Mouse (Mus musculus) kidney, postnatal 0 days (tissue): ENCODE results near the gene Gpr143. TPM values are rescaled to one million over a fixed set of nuclear protein-coding genes. Genes with fewer than 3 reads are reported as not detected.

Experiments
- ATAC-seq: fragments of 200-750 bp; cut with Nextera tagmentation; replicated peaks from 2 replicates; pipeline ENCODE4 v1.8.0; 2017; ENCODE audit warnings: low read depth, moderate number of reproducible peaks, moderate TSS enrichment, moderate library complexity; ENCODE audit not compliant: low FRiP score
- DNase-seq: peaks from one replicate; pipeline ENCODE4 v3.0.0-alpha.2; 2016; ENCODE audit warnings: low spot score
- H3K27ac ChIP-seq: fragments of 300-500 bp; sonication (generic); 2 replicates; pipeline ENCODE4 v1.5.1; 2014; ENCODE audit warnings: mild to moderate bottlenecking
- H3K27me3 ChIP-seq: fragments of 300-500 bp; sonication (generic); 2 replicates; pipeline ENCODE4 v1.6.1; 2014; ENCODE audit warnings: low read length, mixed read lengths; ENCODE audit not compliant: insufficient read depth
- H3K36me3 ChIP-seq: fragments of 300-500 bp; sonication (generic); 2 replicates; pipeline ENCODE4 v1.6.1; 2014; ENCODE audit warnings: low read length, mixed read lengths; ENCODE audit not compliant: insufficient read depth
- H3K4me1 ChIP-seq: fragments of 300-500 bp; sonication (generic); replicated peaks from 2 replicates; pipeline ENCODE4 v1.6.1; 2014; ENCODE audit warnings: antibody characterized with exemption, low read length, mixed read lengths; ENCODE audit not compliant: insufficient read depth
- H3K4me2 ChIP-seq: fragments of 300-500 bp; sonication (generic); 2 replicates; pipeline ENCODE4 v1.6.1; 2014; ENCODE audit warnings: mild to moderate bottlenecking, low read length, moderate library complexity, mixed read lengths
- H3K4me3 ChIP-seq: fragments of 300-500 bp; sonication (generic); replicated peaks from 2 replicates; pipeline ENCODE4 v1.5.1; 2014; ENCODE audit warnings: low read depth, low read length
- H3K9ac ChIP-seq: fragments of 300-500 bp; sonication (generic); 2 replicates; pipeline ENCODE4 v1.6.1; 2014; ENCODE audit warnings: low read depth, low read length
- H3K9me3 ChIP-seq: fragments of 300-500 bp; sonication (generic); replicated peaks from 2 replicates; pipeline ENCODE4 v1.6.1; 2016; ENCODE audit warnings: low read length, inconsistent platforms, mixed read lengths
- CTCF ChIP-seq: IDR thresholded peaks from 2 replicates; pipeline ENCODE4 v1.5.1; 2016; ENCODE audit warnings: antibody characterized with exemption, low read depth, mild to moderate bottlenecking, moderate library complexity
- WGBS: fragments of 180-500 bp; shearing (Covaris S2); extraction: QIAGEN DNeasy Blood & Tissue Kit; methylation state at CpG from one replicate; pipeline ENCODE4 v1.1.7; 2014; 5-methylcytosine and 5-hydroxymethylcytosine counted together
- polyA plus RNA-seq: library from polyadenylated mRNA; unstranded; fragments of >200 nt; fragmentation: Nextera tagmentation; extraction: Ambion mirVana; gene quantifications from 2 replicates; pipeline ENCODE4 v1.2.1, GENCODE M21; 2015

The Gpr143 gene
- 0.09 and 0.32 TPM in 2 replicates for polyA plus RNA-seq

DNA sequence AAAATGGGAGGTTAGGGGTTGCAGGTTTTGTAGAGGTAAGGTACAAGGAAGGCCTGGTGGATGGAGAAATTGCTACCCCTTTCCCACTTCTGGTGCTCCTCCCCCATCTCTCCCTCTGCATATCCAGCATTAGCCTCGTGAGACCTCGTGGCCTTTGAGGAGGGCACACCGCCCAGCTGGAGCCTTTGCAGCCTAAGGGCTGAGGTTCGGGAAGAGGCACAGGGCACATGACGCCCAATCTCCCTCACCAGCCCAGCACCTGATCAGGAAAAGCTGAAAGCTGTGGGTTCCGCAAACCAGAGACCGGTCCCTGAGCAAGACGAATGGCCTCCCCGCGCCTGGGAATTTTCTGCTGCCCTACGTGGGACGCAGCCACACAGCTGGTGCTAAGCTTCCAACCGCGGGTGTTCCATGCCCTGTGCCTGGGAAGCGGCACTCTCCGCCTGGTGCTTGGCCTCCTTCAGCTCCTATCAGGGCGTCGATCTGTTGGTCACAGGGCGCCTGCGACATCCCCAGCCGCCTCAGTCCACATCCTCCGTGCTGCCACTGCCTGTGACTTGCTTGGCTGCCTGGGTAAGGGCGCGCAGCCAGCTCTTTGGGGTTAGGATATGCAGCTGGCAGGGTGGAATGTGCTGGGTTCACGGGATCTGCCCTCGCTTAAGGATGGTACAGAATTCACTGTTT is at the start of gene Gpr143:
Gene Gpr143 (plus strand): TSS at position 202 of the 684 bp plus-strand sequence.
- no peak for TF ChIP-seq CTCF
- Histone ChIP-seq H3K9me3 (no peaks in the 10 kb centered on the region), H3K27ac (no peak within 1 kb of the TSS), H3K4me3 (0 out of 2 replicates have a peak within 1 kb of the TSS, but pooled peaks have one; percentile 7), H3K9ac (0 out of 2 replicates have a peak within 1 kb of the TSS, but pooled peaks have one; percentile 23), H3K4me2 (peak within 1 kb of the TSS; percentile 49), H3K27me3 (no peaks in the 10 kb centered on the region), H3K36me3 (no peaks in the 10 kb centered on the region), H3K4me1 (no peaks in the 10 kb centered on the region)
- ATAC-seq (0 out of 2 replicates have a peak, but pooled peaks have one; percentile 21), DNase-seq (peak; percentile 6)
- WGBS: 25% methylated on average over 26 of the region's 26 CpGs

DNA sequence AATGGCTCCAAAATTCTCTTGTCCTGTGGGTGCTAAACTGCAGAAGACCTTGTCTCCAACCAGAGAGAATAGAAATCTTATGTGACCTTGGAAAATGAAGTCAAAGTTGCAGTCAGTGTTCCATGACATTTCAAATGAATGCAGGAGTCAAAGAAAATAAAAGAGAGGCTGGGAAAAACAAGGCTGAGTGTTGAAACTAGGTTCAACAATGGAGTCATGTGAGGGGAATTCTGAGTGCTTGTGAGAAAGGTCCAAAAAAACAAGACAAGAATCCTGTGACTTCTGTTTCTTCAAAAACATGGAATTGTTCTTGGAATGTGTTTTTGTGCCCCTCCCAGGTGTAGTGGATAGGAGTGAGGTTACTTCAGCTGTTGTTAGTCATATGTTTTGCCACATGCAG is 46.4 kb upstream of the Gpr143 start:
- DNase-seq (no peak), ATAC-seq (no peak)

DNA sequence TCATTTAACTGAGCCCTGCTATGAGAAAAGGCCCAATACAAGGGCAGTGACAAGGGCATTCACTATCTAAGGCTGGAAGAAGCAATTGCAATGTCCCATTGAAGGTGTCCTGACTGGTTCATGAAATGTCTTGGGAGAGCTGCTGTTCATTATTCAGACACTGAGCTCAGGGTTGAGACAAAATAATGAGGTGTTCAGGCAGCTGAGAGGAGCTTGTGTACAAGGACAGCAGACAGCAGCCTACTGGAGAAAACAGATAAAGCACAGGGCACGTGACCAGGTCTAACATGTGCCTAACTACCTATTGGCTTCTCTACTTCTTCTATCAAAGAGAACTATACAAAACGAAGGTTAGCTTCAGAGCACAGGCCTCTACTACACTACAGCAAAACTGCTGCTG is 43.5 kb upstream of the Gpr143 start:
- no peak overlapping the region for H3K4me2 ChIP-seq
- H3K27me3 ChIP-seq: no peaks in the 10 kb centered on the region
- no peak for ATAC-seq
- no peak overlapping the region for H3K9ac ChIP-seq
- no peak for TF ChIP-seq CTCF
- no peaks in the 10 kb centered on the region for H3K4me1 ChIP-seq
- no peaks in the 10 kb centered on the region for H3K9me3 ChIP-seq
- H3K27ac ChIP-seq: peak overlapping the region; percentile 27; the same call in 1 of the 2 replicates
- no peak overlapping the region for H3K4me3 ChIP-seq
- H3K36me3 ChIP-seq: no peaks in the 10 kb centered on the region
- 68% methylated on average over 2 of the region's 2 CpGs for WGBS
- DNase-seq: no peak

More for the DNA sequence above, 46.4 kb upstream of the Gpr143 start:
- H3K4me1 ChIP-seq: no peaks in the 10 kb centered on the region
- H3K36me3 ChIP-seq: no peaks in the 10 kb centered on the region
- no peak overlapping the region for H3K4me3 ChIP-seq
- no peaks in the 10 kb centered on the region for H3K27me3 ChIP-seq
- H3K27ac ChIP-seq: no peak overlapping the region
- no peaks in the 10 kb centered on the region for H3K9me3 ChIP-seq
- no peak for TF ChIP-seq CTCF
- no peak overlapping the region for H3K4me2 ChIP-seq
- no peak overlapping the region for H3K9ac ChIP-seq

DNA sequence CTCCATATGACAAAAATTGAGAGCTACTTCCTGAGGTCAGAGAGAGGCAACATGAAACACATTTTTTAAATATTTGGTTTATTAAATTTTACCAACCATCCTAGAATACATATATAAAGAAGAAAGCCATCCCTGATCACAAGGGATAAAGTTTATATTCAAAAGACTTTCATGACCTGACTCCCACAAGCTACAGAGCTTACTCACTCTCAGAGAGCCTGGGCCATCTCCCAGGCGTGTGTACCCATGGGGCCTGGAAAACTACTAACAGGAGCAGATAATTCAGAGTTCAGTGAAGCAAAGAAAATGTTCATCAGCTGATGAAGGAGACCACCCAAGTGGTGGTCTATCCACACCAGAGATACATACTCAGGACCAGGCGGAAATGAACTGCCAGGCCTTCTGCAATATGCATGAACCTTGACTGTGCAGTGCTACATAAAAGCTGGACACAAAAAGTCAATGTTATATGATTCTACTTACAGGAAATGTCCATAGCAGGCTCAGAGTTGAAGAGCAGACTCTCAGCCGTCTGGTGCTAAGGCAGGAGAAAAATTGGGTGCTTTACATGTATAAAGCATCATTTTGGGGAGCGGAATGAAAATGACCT is 42.9 kb upstream of the Gpr143 start:
- H3K4me3 ChIP-seq: no peak overlapping the region
- H3K4me1 ChIP-seq: no peaks in the 10 kb centered on the region
- 66% methylated on average over 4 of the region's 4 CpGs for WGBS
- H3K27me3 ChIP-seq: no peaks in the 10 kb centered on the region
- ATAC-seq (peak; percentile 40; the same call in 1 of the 2 replicates), DNase-seq (peak; percentile 22)
- H3K9me3 ChIP-seq: no peaks in the 10 kb centered on the region
- no peak for TF ChIP-seq CTCF
- H3K27ac ChIP-seq: no peak overlapping the region
- H3K4me2 ChIP-seq: no peak overlapping the region
- H3K9ac ChIP-seq: no peak overlapping the region
- no peaks in the 10 kb centered on the region for H3K36me3 ChIP-seq

DNA sequence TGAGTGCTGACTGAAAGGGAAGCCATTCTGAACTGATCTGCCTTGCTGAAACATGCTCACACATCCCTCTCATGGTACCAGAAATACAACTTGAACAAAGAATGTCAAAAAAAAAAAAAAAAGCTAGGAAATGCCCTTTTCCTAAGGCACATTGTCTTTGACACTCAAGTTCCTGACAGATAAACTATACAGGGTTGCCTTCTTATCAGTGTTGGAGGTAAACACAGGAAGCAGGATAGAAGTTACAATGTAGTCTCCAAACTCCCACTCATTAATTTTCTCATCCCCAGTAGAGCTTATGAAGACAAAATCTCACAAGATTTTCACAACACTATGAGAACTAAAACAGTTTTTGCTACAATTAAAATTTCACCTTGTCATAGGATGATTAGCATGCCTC is 38.1 kb upstream of the Gpr143 start:
- DNase-seq: no peak
- no peak for ATAC-seq
- H3K27ac ChIP-seq: no peak overlapping the region

DNA sequence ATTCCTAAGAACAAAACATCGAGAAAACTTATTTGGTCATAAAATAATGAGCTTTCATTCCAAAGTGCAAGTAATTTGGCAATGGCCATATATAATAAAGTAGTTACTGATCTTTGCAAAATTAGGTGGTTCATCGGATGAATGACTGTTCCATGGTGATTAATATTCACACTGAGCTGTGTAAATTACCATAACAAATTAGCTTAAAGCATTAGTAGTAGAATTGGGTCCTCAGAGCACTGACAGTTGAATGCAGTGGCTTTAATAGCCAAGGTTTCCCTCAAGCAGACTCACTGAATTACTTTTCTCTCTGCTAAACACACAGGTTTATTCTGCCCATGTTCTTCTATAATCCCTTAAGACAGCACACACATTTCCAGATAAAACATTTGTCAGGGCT is 35.8 kb upstream of the Gpr143 start:
- Histone ChIP-seq H3K9me3 (no peaks in the 10 kb centered on the region), H3K4me2 (no peak overlapping the region), H3K4me1 (no peaks in the 10 kb centered on the region), H3K4me3 (no peak overlapping the region), H3K9ac (no peak overlapping the region), H3K27ac (no peak overlapping the region), H3K27me3 (no peaks in the 10 kb centered on the region), H3K36me3 (no peaks in the 10 kb centered on the region)
- DNase-seq (no peak), ATAC-seq (no peak)
- 72% methylated on average over 2 of the region's 2 CpGs for WGBS
- TF ChIP-seq CTCF: no peak

More for the DNA sequence above, 38.1 kb upstream of the Gpr143 start:
- Histone ChIP-seq H3K4me3 (no peak overlapping the region), H3K36me3 (no peaks in the 10 kb centered on the region), H3K9ac (no peak overlapping the region), H3K4me2 (no peak overlapping the region), H3K9me3 (no peaks in the 10 kb centered on the region), H3K4me1 (no peaks in the 10 kb centered on the region), H3K27me3 (no peaks in the 10 kb centered on the region)
- TF ChIP-seq CTCF: no peak
